Mouse (Mus musculus): ENCODE data around the gene Gch1.

- TF ChIP-seq EP300 (optimal IDR thresholded peaks at IDR 0.05) (no peak), CTCF (IDR thresholded peaks at IDR 0.05; ENCODE audit: low read depth) (no peak)
Observed at GRCm38 (mm10) chr14:47229796-47230376, 40.7 kb upstream of the Gch1 start.
